Mouse (Mus musculus) limb, embryonic 10.5 days (tissue): Measurements from ENCODE around the gene Bpifb9b. TPM values are rescaled to one million over a fixed set of nuclear protein-coding genes. Genes with fewer than 3 reads are reported as not detected.
"Not testable (repeated sequence)": the region's sequence is repeated elsewhere in the genome, so short reads cannot be mapped to it uniquely, and the experiment has no call there.

ENCODE experiments used
- DNase-seq: peaks from one replicate; pipeline ENCODE4 v3.0.0-alpha.2; 2017; ENCODE audit warnings: low spot score
- H3K27ac ChIP-seq: fragments of 300-500 bp; sonication (generic); 2 replicates; pipeline ENCODE4 v1.5.1; 2016; ENCODE audit warnings: mild to moderate bottlenecking
- H3K27me3 ChIP-seq: fragments of 300-500 bp; sonication (generic); 2 replicates; pipeline ENCODE4 v1.6.1; 2016; ENCODE audit warnings: low read depth, mild to moderate bottlenecking; ENCODE audit not compliant: poor library complexity, severe bottlenecking
- H3K36me3 ChIP-seq: fragments of 300-500 bp; sonication (generic); 2 replicates; pipeline ENCODE4 v1.6.1; 2016; ENCODE audit warnings: mild to moderate bottlenecking, moderate library complexity
- H3K4me1 ChIP-seq: fragments of 300-500 bp; sonication (generic); 2 replicates; pipeline ENCODE4 v1.6.1; 2016
- H3K4me3 ChIP-seq: fragments of 300-500 bp; sonication (generic); 2 replicates; pipeline ENCODE4 v1.5.1; 2016; ENCODE audit warnings: mild to moderate bottlenecking, moderate library complexity
- H3K9me3 ChIP-seq: fragments of 300-500 bp; sonication (generic); replicated peaks from 2 replicates; pipeline ENCODE4 v1.6.1; 2016; ENCODE audit warnings: mild to moderate bottlenecking
- WGBS: fragments of 180-500 bp; shearing (Covaris S2); methylation state at CpG from one replicate; pipeline ENCODE4 v1.1.7; 2016; 5-methylcytosine and 5-hydroxymethylcytosine counted together
- polyA plus RNA-seq: library from polyadenylated mRNA; unstranded; fragments of >200 nt; fragmentation: Nextera tagmentation; extraction: Ambion mirVana; gene quantifications from 2 replicates; pipeline ENCODE4 v1.2.1, GENCODE M21; 2016

Bpifb9b gene
- polyA plus RNA-seq: not detected in 2 replicates

DNA sequence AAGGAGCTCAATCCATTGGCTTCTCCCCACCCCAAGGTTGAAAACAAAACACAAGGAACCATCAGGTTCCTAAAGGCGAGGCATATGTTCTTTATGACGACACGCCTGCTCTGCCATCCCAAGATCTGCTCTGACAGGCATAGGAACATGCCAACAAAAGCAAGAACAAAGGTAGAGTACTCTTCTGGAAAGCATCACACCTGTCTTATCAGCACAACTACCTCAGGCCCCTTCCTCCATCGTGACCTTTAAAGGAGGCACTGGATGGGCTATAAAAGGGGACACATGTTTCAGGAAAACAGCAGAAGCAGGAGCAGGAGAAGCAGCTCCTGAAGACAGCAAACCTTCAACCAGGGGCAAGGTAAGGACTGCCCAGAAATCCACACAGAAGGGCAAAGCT is at the start of gene Bpifb9b:
Gene Bpifb9b (plus strand): TSS at position 301 of the 400 bp plus-strand sequence.
- not testable (repeated sequence) for H3K4me3 ChIP-seq, H3K27me3 ChIP-seq, DNase-seq, H3K4me1 ChIP-seq, H3K9me3 ChIP-seq, H3K36me3 ChIP-seq, H3K27ac ChIP-seq
- 88% methylated on average over 4 of the region's 4 CpGs for WGBS

DNA sequence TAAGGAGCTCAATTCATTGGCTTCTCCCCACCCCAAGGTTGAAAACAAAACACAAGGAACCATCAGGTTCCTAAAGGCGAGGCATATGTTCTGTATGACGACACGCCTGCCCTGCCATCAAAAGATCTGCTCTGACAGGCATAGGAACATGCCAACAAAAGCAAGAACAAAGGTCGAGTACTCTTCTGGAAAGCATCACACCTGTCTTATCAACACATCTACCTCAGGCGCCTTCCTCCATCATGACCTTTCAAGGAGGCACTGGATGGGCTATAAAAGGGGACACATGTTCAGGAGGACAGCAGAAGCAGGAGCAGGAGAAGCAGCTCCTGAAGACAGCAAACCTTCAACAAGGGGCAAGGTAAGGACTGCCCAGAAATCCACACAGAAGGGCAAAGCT is 49.5 kb upstream of the Bpifb9b start, which contains the start of gene Bpifb9a:
Gene Bpifb9a (plus strand): TSS at position 301 of the 400 bp plus-strand sequence.
- H3K36me3 ChIP-seq, H3K27ac ChIP-seq, H3K9me3 ChIP-seq: not testable (repeated sequence)

DNA sequence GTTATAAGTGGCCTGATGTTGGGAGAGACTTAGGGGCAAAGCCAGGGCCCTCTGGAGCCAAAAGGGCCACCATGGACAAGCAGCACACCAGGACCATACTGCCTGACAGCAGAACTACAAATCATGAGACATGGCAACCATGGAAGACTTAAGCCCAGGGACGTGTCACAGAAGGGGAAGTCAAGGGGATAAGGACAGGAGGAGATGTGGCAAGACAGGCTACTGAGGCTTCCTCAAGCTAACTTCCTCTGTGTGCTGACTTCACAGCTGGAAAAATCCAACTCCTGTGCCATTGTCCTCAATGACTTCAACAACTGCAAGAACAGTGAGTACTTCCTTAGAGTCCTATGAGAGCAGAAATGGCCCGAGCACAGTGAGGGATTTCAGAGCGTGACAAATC is 42.6 kb upstream of the Bpifb9b start:
- WGBS: 73% methylated on average over 3 of the region's 3 CpGs
- not testable (repeated sequence) for H3K4me3 ChIP-seq, H3K9me3 ChIP-seq, H3K4me1 ChIP-seq, H3K27me3 ChIP-seq, H3K36me3 ChIP-seq, H3K27ac ChIP-seq, DNase-seq

More for the DNA sequence above, 49.5 kb upstream of the Bpifb9b start, which contains the start of gene Bpifb9a:
- WGBS: 88% methylated on average over 5 of the region's 5 CpGs
- not testable (repeated sequence) for H3K4me3 ChIP-seq, H3K27me3 ChIP-seq, DNase-seq, H3K4me1 ChIP-seq

DNA sequence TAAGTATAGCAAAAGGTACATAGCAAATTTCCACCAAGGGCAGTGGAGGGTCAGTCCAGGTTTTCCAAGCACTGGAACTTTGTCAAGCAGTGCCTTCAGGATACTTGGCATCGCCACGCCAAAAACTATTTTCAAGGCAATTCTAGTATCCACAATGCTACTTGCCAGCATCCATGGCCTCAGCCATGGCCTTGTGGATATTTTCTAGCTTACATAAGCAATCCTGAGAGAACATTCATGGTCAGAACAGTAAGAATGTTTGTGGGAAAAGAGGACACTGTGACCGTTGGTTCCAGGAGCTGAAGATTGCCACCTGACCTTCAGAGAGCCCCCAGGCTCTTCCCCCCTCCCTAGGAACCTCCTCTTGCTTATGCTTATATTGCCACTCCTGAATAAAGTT is 15.2 kb upstream of the Bpifb9b start:
- not testable (repeated sequence) for H3K36me3 ChIP-seq, H3K4me1 ChIP-seq, DNase-seq, H3K27ac ChIP-seq, H3K9me3 ChIP-seq, H3K27me3 ChIP-seq, H3K4me3 ChIP-seq
- 89% methylated on average over 3 of the region's 3 CpGs for WGBS

DNA sequence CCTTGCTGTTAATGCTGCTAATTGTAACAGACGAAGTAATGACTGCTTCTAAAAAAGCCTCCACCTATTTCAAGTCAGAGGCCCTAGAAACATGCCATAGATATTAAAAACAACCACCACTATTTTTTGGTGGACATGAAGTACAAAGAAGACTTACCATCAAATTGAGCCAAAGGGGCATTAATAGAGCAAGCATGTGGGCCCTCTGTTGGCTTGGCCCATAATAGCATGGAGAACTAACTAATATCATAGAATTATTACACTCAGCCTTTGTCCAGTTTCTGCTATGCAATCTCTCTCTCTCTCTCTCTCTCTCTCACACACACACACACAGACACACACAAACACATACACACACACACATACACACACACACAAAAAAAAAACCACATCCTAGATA is 14.2 kb upstream of the Bpifb9b start:
- Histone ChIP-seq H3K9me3 (no peaks in the 10 kb centered on the region), H3K4me3 (no peak overlapping the region), H3K4me1 (no peaks in the 10 kb centered on the region), H3K27me3 (no peaks in the 10 kb centered on the region), H3K27ac (no peak overlapping the region), H3K36me3 (no peaks in the 10 kb centered on the region)
- 85% methylated on average over 1 of the region's 1 CpGs for WGBS
- DNase-seq: no peak

DNA sequence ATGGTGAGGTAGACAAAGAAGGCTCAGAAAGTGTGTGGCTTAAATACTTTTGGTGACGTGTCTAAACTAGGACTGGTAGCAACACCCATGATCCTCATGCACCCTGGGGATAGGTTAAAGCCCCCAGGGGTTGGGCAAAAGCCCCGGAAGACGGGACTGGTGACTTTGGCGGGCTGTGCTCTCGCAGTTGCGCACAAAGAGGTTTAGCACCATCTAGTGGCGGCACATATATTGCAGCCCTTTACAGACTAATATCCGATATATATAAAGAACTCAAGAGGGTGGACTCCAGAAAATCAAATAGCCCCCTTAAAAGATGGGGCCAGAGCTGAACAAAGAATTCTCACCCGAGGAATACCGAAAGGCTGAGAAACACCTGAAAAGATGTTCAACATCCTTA is 12.3 kb upstream of the Bpifb9b start:
- WGBS: 3% methylated on average over 10 of the region's 10 CpGs
- H3K27ac ChIP-seq, H3K9me3 ChIP-seq, H3K36me3 ChIP-seq, H3K4me1 ChIP-seq, H3K27me3 ChIP-seq: not testable (repeated sequence)
- DNase-seq: peak; percentile 65
- H3K4me3 ChIP-seq: peak overlapping the region; percentile 17; the same call in 1 of the 2 replicates

DNA sequence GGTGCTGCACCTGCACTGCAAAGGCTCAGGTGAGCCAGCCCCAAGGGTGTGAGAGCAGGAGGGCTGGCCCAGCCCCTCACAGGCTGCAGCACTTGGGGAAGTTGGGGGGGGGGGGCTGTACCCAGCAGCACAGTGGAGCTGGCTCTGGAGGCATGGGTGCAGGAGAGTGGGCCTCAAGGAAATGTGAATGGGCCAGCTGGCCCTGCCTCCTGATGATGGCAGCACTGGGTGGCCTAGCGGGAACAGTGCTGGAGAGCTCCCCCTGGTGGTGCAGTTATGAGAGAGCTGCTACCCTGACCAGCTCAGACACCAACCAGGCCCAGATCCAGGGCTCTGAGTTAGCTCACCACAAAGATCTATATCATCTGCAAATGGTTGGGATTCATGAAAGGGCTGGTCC is 6.5 kb upstream of the Bpifb9b start:
- H3K27me3 ChIP-seq: no peaks in the 10 kb centered on the region
- H3K4me3 ChIP-seq: no peak overlapping the region
- no peak overlapping the region for H3K27ac ChIP-seq
- no peaks in the 10 kb centered on the region for H3K36me3 ChIP-seq
- DNase-seq: peak; percentile 86
- WGBS: 0% methylated on average over 1 of the region's 1 CpGs
- no peaks in the 10 kb centered on the region for H3K4me1 ChIP-seq
- H3K9me3 ChIP-seq: no peaks in the 10 kb centered on the region

DNA sequence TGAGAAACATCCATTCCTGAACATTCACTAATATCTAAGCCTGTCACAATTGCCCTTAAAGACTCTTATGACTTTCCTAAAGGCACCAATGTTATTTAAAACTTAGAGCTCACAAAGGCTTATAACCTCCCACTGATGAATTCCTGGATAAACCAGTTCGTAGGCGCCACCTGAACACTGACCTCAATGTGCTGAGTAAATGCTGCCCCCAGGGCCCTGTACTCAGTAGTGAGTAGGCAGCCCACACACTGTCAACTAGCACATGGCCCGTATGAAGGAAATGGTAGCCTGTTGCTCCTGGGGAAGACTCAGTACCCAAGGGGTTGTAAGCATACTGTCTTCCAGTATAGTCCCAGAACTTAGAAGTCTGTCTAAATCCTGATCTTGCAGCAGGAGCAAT is 5.3 kb upstream of the Bpifb9b start:
- H3K36me3 ChIP-seq: no peaks in the 10 kb centered on the region
- H3K27me3 ChIP-seq: no peaks in the 10 kb centered on the region
- WGBS: 82% methylated on average over 3 of the region's 3 CpGs
- DNase-seq: no peak
- no peaks in the 10 kb centered on the region for H3K4me1 ChIP-seq
- H3K4me3 ChIP-seq: no peak overlapping the region
- no peak overlapping the region for H3K27ac ChIP-seq
- no peaks in the 10 kb centered on the region for H3K9me3 ChIP-seq

DNA sequence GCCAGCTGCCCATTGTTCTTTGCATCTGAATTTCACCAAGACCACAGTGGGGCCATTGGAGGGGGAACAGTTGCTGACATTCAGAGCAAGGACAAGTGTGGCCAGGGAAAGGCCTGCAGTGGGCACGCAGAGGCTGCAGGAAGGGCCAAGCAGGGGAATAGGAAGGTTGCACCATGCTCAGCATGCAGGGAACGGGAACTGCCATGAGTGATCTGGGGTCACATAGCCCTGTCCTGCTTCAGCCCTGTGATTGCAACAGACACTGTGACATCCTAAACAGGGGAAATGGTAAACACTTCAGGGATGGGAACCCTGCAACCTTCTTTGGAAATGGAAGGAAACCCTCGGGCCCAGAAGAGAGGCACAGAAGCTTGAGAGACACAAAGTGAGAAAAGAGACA is 2.4 kb upstream of the Bpifb9b start:
- not testable (repeated sequence) for DNase-seq, H3K4me1 ChIP-seq, H3K36me3 ChIP-seq, H3K27ac ChIP-seq, H3K27me3 ChIP-seq, H3K9me3 ChIP-seq, H3K4me3 ChIP-seq
- WGBS: 83% methylated on average over 1 of the region's 3 CpGs

DNA sequence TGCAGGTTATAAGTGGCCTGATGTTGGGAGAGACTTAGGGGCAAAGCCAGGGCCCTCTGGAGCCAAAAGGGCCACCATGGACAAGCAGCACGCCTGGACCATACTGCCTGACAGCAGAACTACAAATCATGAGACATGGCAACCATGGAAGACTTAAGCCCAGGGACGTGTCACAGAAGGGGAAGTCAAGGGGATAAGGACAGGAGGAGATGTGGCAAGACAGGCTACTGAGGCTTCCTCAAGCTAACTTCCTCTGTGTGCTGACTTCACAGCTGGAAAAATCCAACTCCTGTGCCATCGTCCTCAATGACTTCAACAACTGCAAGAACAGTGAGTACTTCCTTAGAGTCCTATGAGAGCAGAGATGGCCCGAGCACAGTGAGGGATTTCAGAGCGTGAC is 6.7 kb downstream of the Bpifb9b start:
- not testable (repeated sequence) for H3K27ac ChIP-seq, H3K4me1 ChIP-seq, H3K9me3 ChIP-seq, H3K27me3 ChIP-seq, H3K4me3 ChIP-seq, DNase-seq, H3K36me3 ChIP-seq
- 79% methylated on average over 5 of the region's 5 CpGs for WGBS

DNA sequence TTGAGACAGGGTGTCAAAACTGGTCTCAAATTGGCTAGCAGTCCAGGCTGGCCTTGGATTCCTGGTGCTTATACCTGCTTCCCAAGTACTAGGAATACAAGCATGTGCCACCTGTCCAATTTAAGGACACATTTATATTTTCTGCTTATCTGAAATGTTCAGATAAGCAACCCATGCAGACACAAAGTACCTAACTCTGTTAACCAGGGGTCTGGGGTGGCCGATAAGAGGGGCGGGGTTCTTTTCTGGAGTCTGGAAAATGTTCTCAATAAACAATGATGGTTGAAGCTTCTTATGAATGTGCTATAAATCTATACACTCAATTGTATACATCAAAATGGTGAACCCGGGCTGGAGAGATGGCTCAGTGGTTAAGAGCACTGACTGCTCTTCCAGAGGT is 19.8 kb downstream of the Bpifb9b start:
- DNase-seq: no peak
- H3K27me3 ChIP-seq: no peaks in the 10 kb centered on the region
- H3K27ac ChIP-seq: no peak overlapping the region
- WGBS: 87% methylated on average over 3 of the region's 3 CpGs
- H3K4me3 ChIP-seq: no peak overlapping the region
- no peaks in the 10 kb centered on the region for H3K36me3 ChIP-seq
- no peaks in the 10 kb centered on the region for H3K4me1 ChIP-seq
- no peaks in the 10 kb centered on the region for H3K9me3 ChIP-seq

DNA sequence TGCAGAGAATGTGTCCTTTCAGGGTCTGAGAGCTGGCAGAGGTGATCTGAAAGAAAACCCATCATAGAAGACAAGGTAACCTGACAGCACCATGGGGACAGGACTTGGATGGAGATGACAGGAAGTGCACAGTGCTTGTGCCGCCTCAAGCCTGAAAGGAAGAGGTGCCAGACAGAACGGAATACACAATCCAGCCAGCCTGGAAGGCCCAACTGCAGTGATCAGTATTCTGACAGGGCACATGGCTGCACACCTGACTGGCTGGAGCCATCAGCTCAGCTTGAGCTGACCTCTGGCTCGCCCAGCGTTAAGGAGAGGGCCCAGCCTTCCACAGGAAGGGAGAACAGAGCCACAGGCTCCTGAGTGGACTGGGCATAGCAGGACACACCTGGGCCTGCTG is 28.5 kb downstream of the Bpifb9b start:
- Histone ChIP-seq H3K27ac (no peak overlapping the region), H3K4me3 (no peak overlapping the region), H3K4me1 (no peaks in the 10 kb centered on the region), H3K9me3 (no peaks in the 10 kb centered on the region), H3K36me3 (peaks cover 22% of the 10 kb centered on the region), H3K27me3 (no peaks in the 10 kb centered on the region)
- DNase-seq: no peak
- 92% methylated on average over 4 of the region's 4 CpGs for WGBS

DNA sequence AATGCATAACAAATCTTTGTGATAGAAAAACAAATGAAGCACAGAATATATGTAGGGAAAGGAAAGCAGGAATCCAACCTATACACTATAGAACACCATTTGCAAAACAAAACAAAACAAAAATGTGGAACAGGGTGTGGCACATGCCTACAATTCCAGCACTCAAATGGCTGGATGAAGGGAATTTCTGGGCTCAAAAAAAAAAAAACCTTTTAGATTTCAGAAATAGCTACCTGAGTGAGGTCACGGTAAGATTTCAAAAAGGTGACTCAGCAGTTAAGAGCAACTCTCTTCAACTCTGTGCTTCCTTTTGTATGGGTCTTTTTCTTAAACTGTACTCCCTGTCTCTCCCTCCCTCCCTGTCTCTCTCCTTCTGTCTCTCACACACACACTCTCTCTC is 31.1 kb downstream of the Bpifb9b start:
- 67% methylated on average over 1 of the region's 1 CpGs for WGBS
- H3K36me3 ChIP-seq: peaks cover 37% of the 10 kb centered on the region
- no peaks in the 10 kb centered on the region for H3K9me3 ChIP-seq
- no peak overlapping the region for H3K4me3 ChIP-seq
- no peak for DNase-seq
- no peak overlapping the region for H3K27ac ChIP-seq
- H3K27me3 ChIP-seq: no peaks in the 10 kb centered on the region
- H3K4me1 ChIP-seq: no peaks in the 10 kb centered on the region

DNA sequence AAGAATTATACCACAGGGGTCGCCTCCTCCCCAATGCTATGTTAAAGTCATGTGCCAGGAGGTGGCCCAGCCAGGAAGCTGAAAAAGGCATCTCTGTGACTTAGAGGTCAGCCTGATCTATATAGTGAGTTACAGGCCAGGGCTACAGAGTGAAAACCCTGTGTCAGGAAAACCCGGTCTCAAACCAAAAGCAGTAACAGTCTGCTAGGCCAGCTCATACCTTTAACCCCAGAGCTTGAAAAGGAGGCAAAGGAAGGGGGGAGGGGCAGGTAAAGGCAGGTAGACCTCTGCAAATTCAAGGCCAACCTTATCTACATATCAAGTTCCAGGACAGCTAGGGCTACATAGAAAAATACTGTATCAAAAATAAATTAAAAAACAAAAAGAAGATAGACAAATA is 32.3 kb downstream of the Bpifb9b start:
- H3K36me3 ChIP-seq: peaks cover 42% of the 10 kb centered on the region
- H3K4me1 ChIP-seq: no peaks in the 10 kb centered on the region
- H3K4me3 ChIP-seq: no peak overlapping the region
- H3K9me3 ChIP-seq: no peaks in the 10 kb centered on the region
- DNase-seq: no peak
- whole genome bisulfite sequencing: 61% methylated on average over 2 of the region's 2 CpGs
- H3K27me3 ChIP-seq: no peaks in the 10 kb centered on the region
- no peak overlapping the region for H3K27ac ChIP-seq
